Mouse (Mus musculus) heart, adult 2 months (tissue): ENCODE measurements around the gene Gm21887.
"Not testable (repeated sequence)": the region's sequence is repeated elsewhere in the genome, so short reads cannot be mapped to it uniquely, and the experiment has no call there.

Source experiments
- CTCF ChIP-seq: fragments of 200-600 bp; IDR thresholded peaks from 2 replicates; pipeline ENCODE4 v1.8.1; 2022; ENCODE audit warnings: antibody characterized with exemption, mild to moderate bottlenecking, moderate library complexity
- EP300 ChIP-seq: fragments of 200-500 bp; IDR thresholded peaks from 2 replicates; pipeline ENCODE4 v1.6.1; 2011; ENCODE audit warnings: low read depth, low read length, control low read depth; ENCODE audit not compliant: insufficient read depth
- POLR2A ChIP-seq: fragments of 200-500 bp; IDR thresholded peaks from 2 replicates; pipeline ENCODE4 v1.6.1; 2011; ENCODE audit warnings: mild to moderate bottlenecking, low read depth, low read length, control low read depth; ENCODE audit not compliant: insufficient read depth

DNA sequence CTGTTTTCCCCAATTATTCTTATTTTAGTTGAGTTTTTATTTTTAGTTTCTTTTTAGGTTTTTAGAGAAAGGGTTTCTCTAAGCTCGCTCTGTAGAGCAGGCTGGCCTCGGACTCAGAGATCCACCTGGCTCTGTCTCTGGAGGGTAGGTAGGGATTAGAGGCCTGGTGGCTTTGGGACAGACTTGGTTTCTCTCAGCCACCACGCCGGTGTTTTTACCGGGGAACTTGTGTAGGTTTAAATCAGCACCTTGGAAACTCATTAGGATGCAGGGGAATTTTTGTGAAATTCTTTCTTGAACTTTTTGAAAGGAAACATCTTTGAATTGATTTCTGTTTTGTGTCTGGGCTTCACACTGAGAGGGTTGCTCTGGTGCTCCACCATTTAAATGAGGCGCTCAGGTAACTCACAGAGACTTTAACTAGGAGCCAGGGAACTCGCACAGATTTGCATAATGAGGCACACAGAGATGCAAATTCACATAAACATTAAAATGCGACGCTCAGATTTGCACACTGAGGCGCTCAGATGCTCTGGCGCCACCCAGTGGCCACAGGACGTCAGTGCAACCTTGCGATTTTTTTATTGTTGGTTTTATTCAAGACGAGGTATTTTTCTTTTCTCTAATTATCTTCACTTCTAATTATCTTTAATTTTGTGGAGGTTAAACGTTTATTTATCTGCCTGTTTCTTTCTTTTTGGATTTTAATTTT is 12.4 kb downstream of the Gm21887 start:
- not testable (repeated sequence) for TF ChIP-seq EP300, POLR2A
- peak; percentile 84 for TF ChIP-seq CTCF
